Mouse (Mus musculus) adrenal gland, adult 2 months (tissue): ENCODE results near the gene Nyap2. TPM values are rescaled to one million over a fixed set of nuclear protein-coding genes. Genes with fewer than 3 reads are reported as not detected.
A peak's percentile ranks its signal among the peaks of the same experiment; 100 is the strongest.
"Not testable (repeated sequence)": the region's sequence is repeated elsewhere in the genome, so short reads cannot be mapped to it uniquely, and the experiment has no call there.

Experiments
- DNase-seq: peaks from one replicate; pipeline ENCODE4 v3.0.0; 2021
- polyA plus RNA-seq: library from polyadenylated mRNA; depleted of rRNA; stranded (reverse); fragments of >200 nt; gene quantifications from 2 replicates; pipeline ENCODE4 v1.2.3, GENCODE M21; 2012
- total RNA-seq, 2 experiments: library from RNA; stranded (reverse); gene quantifications; 2 replicates each; pipeline ENCODE4 v1.2.3; 2021

Nyap2 gene
- total and polyA plus RNA-seq, 3 experiments: 0.15 to 1.8 (median 1.7) TPM

GRCm38 (mm10) chr1:81180686-81181085 lies 103.9 kb downstream of the Nyap2 start:
- no peak for DNase-seq

GRCm38 (mm10) chr1:81209536-81209935 lies 132.8 kb downstream of the Nyap2 start:
- no peak for DNase-seq

- no peak for DNase-seq
Measured at GRCm38 (mm10) chr1:81211491-81211890, 134.7 kb downstream of the Nyap2 start.

GRCm38 (mm10) chr1:81219790-81220189 lies 143.0 kb downstream of the Nyap2 start:
- no peak for DNase-seq

GRCm38 (mm10) chr1:81231759-81232406 lies 155.1 kb downstream of the Nyap2 start:
- no peak for DNase-seq

- DNase-seq: not testable (repeated sequence)
Measured at GRCm38 (mm10) chr1:81232407-81232789, 155.6 kb downstream of the Nyap2 start.

GRCm38 (mm10) chr1:81248447-81249205 lies 171.9 kb downstream of the Nyap2 start:
- no peak for DNase-seq

- DNase-seq: no peak
Measured at GRCm38 (mm10) chr1:81250068-81250467, 173.3 kb downstream of the Nyap2 start.

GRCm38 (mm10) chr1:81266441-81266840 lies 189.7 kb downstream of the Nyap2 start:
- no peak for DNase-seq

GRCm38 (mm10) chr1:81280978-81281377 lies 204.2 kb downstream of the Nyap2 start:
- no peak for DNase-seq

GRCm38 (mm10) chr1:81285633-81286032 lies 208.9 kb downstream of the Nyap2 start:
- no peak for DNase-seq

GRCm38 (mm10) chr1:81287088-81287487 lies 210.3 kb downstream of the Nyap2 start:
- DNase-seq: peak; percentile 1

GRCm38 (mm10) chr1:81300735-81301134 lies 224.0 kb downstream of the Nyap2 start:
- DNase-seq: no peak

GRCm38 (mm10) chr1:81301661-81302060 lies 224.9 kb downstream of the Nyap2 start:
- DNase-seq: no peak

- DNase-seq: no peak
Measured at GRCm38 (mm10) chr1:81303389-81303788, 226.6 kb downstream of the Nyap2 start.

- DNase-seq: no peak
Measured at GRCm38 (mm10) chr1:81307407-81307806, 230.7 kb downstream of the Nyap2 start.

- no peak for DNase-seq
Measured at GRCm38 (mm10) chr1:81307934-81308333, 231.2 kb downstream of the Nyap2 start.

- peak; percentile 39 for DNase-seq
Measured at GRCm38 (mm10) chr1:81310087-81310626, 233.4 kb downstream of the Nyap2 start.

GRCm38 (mm10) chr1:81316403-81316994 lies 239.7 kb downstream of the Nyap2 start:
- peak; percentile 60 for DNase-seq

GRCm38 (mm10) chr1:81316995-81317413 lies 240.3 kb downstream of the Nyap2 start:
- DNase-seq: no peak

GRCm38 (mm10) chr1:81387722-81388121 lies 311.0 kb downstream of the Nyap2 start:
- DNase-seq: no peak
